17 mouse cellular contexts compared by ENCODE assay signal in the genomic region with DNA sequence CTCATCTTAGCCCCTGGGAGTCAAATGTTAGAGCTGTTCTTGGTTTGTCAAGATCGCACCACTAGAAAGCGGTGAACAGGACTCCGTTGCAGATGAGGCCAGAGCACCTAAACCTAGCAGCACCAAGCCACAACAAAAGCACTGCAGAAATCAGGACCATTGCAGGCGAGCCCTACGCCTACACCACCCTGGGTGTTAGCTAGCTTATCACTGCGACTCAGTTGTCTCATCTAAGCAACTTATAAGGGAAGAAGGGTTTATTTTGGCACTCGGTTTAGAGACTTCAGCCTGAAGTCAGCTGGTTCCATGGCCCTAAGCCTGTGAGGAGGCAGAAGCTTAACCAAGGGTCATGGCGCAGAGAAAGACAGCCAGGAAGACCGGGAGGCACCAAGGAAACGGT. TPM values are rescaled to one million over a fixed set of nuclear protein-coding genes. Genes with fewer than 3 reads are reported as not detected.
"Had no signal": no experiment of that assay in that cellular context is flagged by ENCODE, and none has a peak within 500 bp of the region (broad histone marks: within the 10 kb centered on the region; RNA-seq: fewer than 3 reads in every experiment).

No protein-coding gene starts in this region.

- H3K4me3 ChIP-seq: liver, embryonic 13.5 days; liver, embryonic 15.5 days; megakaryocyte, embryonic 14.5 days; midbrain, embryonic 13.5 days; midbrain, embryonic 15.5 days; neural tube, embryonic 12.5 days; stomach, embryonic 15.5 days had no signal

- H3K27me3 ChIP-seq: neural tube, embryonic 12.5 days had no signal

- ATAC-seq: liver, postnatal 0 days; midbrain, embryonic 13.5 days; midbrain, embryonic 15.5 days had no signal

- H3K9ac ChIP-seq: liver, embryonic 13.5 days; liver, embryonic 15.5 days; liver, postnatal 0 days; lung, embryonic 14.5 days; midbrain, embryonic 13.5 days; midbrain, embryonic 15.5 days; neural tube, embryonic 12.5 days; stomach, embryonic 15.5 days had no signal

- H3K4me2 ChIP-seq: liver, embryonic 11.5 days; liver, embryonic 13.5 days; liver, embryonic 15.5 days; lung, embryonic 14.5 days; midbrain, embryonic 11.5 days; midbrain, embryonic 13.5 days; midbrain, embryonic 15.5 days; neural tube, embryonic 12.5 days; stomach, embryonic 15.5 days had no signal

- DNase-seq: liver, embryonic 13.5 days; liver, postnatal 0 days; lung, embryonic 14.5 days; right cerebral cortex, postnatal 14 days; thymus, adult 2 months; thymus, postnatal 25 days; thymus, postnatal 4 days had no signal

- H3K9me3 ChIP-seq: liver, embryonic 13.5 days; liver, embryonic 15.5 days; megakaryocyte, embryonic 14.5 days; midbrain, embryonic 13.5 days; midbrain, embryonic 15.5 days; neural tube, embryonic 12.5 days; stomach, embryonic 15.5 days had no signal

- H3K27ac ChIP-seq: liver, embryonic 13.5 days; liver, embryonic 15.5 days; macrophage; midbrain, embryonic 13.5 days; midbrain, embryonic 15.5 days; neural tube, embryonic 12.5 days; stomach, embryonic 15.5 days; stomach, postnatal 0 days had no signal

- H3K36me3 ChIP-seq: liver, embryonic 13.5 days; liver, embryonic 15.5 days; midbrain, embryonic 15.5 days; stomach, embryonic 15.5 days had no signal

RNA-seq across cellular contexts. Expression of gene Mrc2, which starts 3.6 kb away (rescaled TPM):
- polyA plus RNA-seq: macrophage had no signal
